Mouse (Mus musculus): ENCODE data around the gene Strip2. TPM values are rescaled to one million over a fixed set of nuclear protein-coding genes. Genes with fewer than 3 reads are reported as not detected.

The Strip2 gene
- total and polyA plus RNA-seq, 3 experiments, result 0.12 to 0.39 TPM; not detected in 1

GRCm38 (mm10) chr6:29901450-29901849 is 15.4 kb upstream of the Strip2 start (continued):
- no peak for TF ChIP-seq ELF1 (IDR thresholded peaks at IDR 0.05; ENCODE audit: low read depth, low read length)
- no peak for TF ChIP-seq JUND (IDR thresholded peaks at IDR 0.05; ENCODE audit: low read depth, low read length)
- TF ChIP-seq RCOR1 (IDR thresholded peaks at IDR 0.05; ENCODE audit: low read depth, low read length), result no peak
- TF ChIP-seq MEF2A (IDR thresholded peaks at IDR 0.05; ENCODE audit: extremely low read depth, insufficient replicate concordance, low read depth, low read length, poor library complexity, severe bottlenecking), result no peak
- TF ChIP-seq HCFC1 (IDR thresholded peaks at IDR 0.05; ENCODE audit: low read depth, low read length), result no peak
- TF ChIP-seq ZNF384 (IDR thresholded peaks at IDR 0.05; ENCODE audit: low read depth, low read length), result peak; percentile 84
- no peak for TF ChIP-seq TCF12 (IDR thresholded peaks at IDR 0.05; ENCODE audit: low read depth, low read length)
- no peak for TF ChIP-seq UBTF (IDR thresholded peaks at IDR 0.05; ENCODE audit: borderline replicate concordance, insufficient read depth, low read depth, low read length)

GRCm38 (mm10) chr6:29902256-29902655 is 14.6 kb upstream of the Strip2 start:
- Histone ChIP-seq H3K27ac (ENCODE audit: control insufficient read depth, low read depth, low read length) (no peak overlapping the region), H3K36me3 (ENCODE audit: control insufficient read depth in 1 of 2, insufficient read depth in 2 of 2, low read length in 2 of 2) (peaks cover 5 to 15% of the 10 kb centered on the region in 2 experiments)
- TF ChIP-seq MAX (IDR thresholded peaks at IDR 0.05; ENCODE audit: low read length), result no peak
- no peak for TF ChIP-seq TAL1 (IDR thresholded peaks at IDR 0.05; ENCODE audit: low read length)
- no peak for TF ChIP-seq NRF1 (IDR thresholded peaks at IDR 0.05; ENCODE audit: insufficient read depth, low read depth, low read length, poor library complexity, severe bottlenecking)
- TF ChIP-seq EP300 (IDR thresholded peaks at IDR 0.05; ENCODE audit: low read depth in 1 of 2, low read length in 2 of 2), result peak in 1 of 2 experiments; percentile 60; a peak in 1 of 4 replicates
- no peak for TF ChIP-seq UBTF (IDR thresholded peaks at IDR 0.05; ENCODE audit: borderline replicate concordance, insufficient read depth, low read depth, low read length)
- no peak for TF ChIP-seq CHD1 (IDR thresholded peaks at IDR 0.05; ENCODE audit: low read depth, low read length)
- no peak for TF ChIP-seq MYC (IDR thresholded peaks at IDR 0.05; ENCODE audit: low read depth, low read length)
- peak; percentile 63; the same call in 1 of the 2 replicates for TF ChIP-seq GATA1 (IDR thresholded peaks at IDR 0.05; ENCODE audit: low read depth, low read length)

GRCm38 (mm10) chr6:29903343-29903914 is 13.4 kb upstream of the Strip2 start:
- peaks cover 9 to 15% of the 10 kb centered on the region in 2 experiments for H3K36me3 ChIP-seq (ENCODE audit: control insufficient read depth in 1 of 2, insufficient read depth in 2 of 2, low read length in 2 of 2)
- H3K9ac ChIP-seq (ENCODE audit: control insufficient read depth, low read depth, low read length, poor library complexity, severe bottlenecking), result no peak overlapping the region

More at GRCm38 (mm10) chr6:29902256-29902655, 14.6 kb upstream of the Strip2 start:
- Histone ChIP-seq H3K27me3 (ENCODE audit: control insufficient read depth in 1 of 2, insufficient read depth in 2 of 2, low read length in 2 of 2) (no peaks in the 10 kb centered on the region), H3K9me3 (replicated peaks; ENCODE audit: insufficient read depth, low read length) (no peaks in the 10 kb centered on the region), H3K79me2 (ENCODE audit: control insufficient read depth, insufficient read depth, low read length, poor library complexity) (no peaks in the 10 kb centered on the region), H3K4me1 (ENCODE audit: control insufficient read depth in 1 of 2, insufficient read depth in 2 of 2, low read length in 2 of 2) (peaks cover 4 to 9% of the 10 kb centered on the region in 2 experiments), H3K9ac (ENCODE audit: control insufficient read depth, low read depth, low read length, poor library complexity, severe bottlenecking) (no peak overlapping the region), H3K4me3 (ENCODE audit: control insufficient read depth in 1 of 2, insufficient read depth in 1 of 2, low read depth in 2 of 2, low read length in 2 of 2) (0 out of 4 replicates have a peak overlapping the region, but pooled peaks of 1 of the 2 experiments have one; percentile 8)
- peak; percentile 57 for DNase-seq (ENCODE audit: low read depth, low spot score)

More at GRCm38 (mm10) chr6:29903343-29903914, 13.4 kb upstream of the Strip2 start:
- Histone ChIP-seq H3K27ac (ENCODE audit: control insufficient read depth, low read depth, low read length) (no peak overlapping the region), H3K9me3 (replicated peaks; ENCODE audit: insufficient read depth, low read length) (no peaks in the 10 kb centered on the region), H3K4me1 (ENCODE audit: control insufficient read depth in 1 of 2, insufficient read depth in 2 of 2, low read length in 2 of 2) (peaks cover 4 to 9% of the 10 kb centered on the region in 2 experiments), H3K27me3 (ENCODE audit: control insufficient read depth in 1 of 2, insufficient read depth in 2 of 2, low read length in 2 of 2) (no peaks in the 10 kb centered on the region), H3K4me3 (ENCODE audit: control insufficient read depth in 1 of 2, insufficient read depth in 1 of 2, low read depth in 2 of 2, low read length in 2 of 2) (no peak overlapping the region), H3K79me2 (ENCODE audit: control insufficient read depth, insufficient read depth, low read length, poor library complexity) (no peaks in the 10 kb centered on the region)
- DNase-seq (ENCODE audit: low read depth, low spot score), result no peak
- TF ChIP-seq NRF1 (IDR thresholded peaks at IDR 0.05; ENCODE audit: insufficient read depth, low read depth, low read length, poor library complexity, severe bottlenecking) (no peak), POLR2A (IDR thresholded peaks at IDR 0.05; ENCODE audit: control insufficient read depth in 1 of 2, insufficient read depth in 1 of 2, low read depth in 1 of 2, low read length in 2 of 2, poor library complexity in 1 of 2) (no peak), CHD1 (IDR thresholded peaks at IDR 0.05; ENCODE audit: low read depth, low read length) (no peak), RCOR1 (IDR thresholded peaks at IDR 0.05; ENCODE audit: low read depth, low read length) (no peak), POLR2AphosphoS2 (IDR thresholded peaks at IDR 0.05; ENCODE audit: low read length) (no peak), ELF1 (IDR thresholded peaks at IDR 0.05; ENCODE audit: low read depth, low read length) (no peak), UBTF (IDR thresholded peaks at IDR 0.05; ENCODE audit: borderline replicate concordance, insufficient read depth, low read depth, low read length) (no peak), MYB (IDR thresholded peaks at IDR 0.05; ENCODE audit: low read depth, low read length) (no peak), MYC (IDR thresholded peaks at IDR 0.05; ENCODE audit: low read depth, low read length) (no peak), ZKSCAN1 (IDR thresholded peaks at IDR 0.05; ENCODE audit: low read depth, low read length) (no peak), MAZ (IDR thresholded peaks at IDR 0.05; ENCODE audit: low read depth, low read length) (no peak), MAFK (IDR thresholded peaks at IDR 0.05; ENCODE audit: borderline replicate concordance, low read depth, low read length) (no peak), ZMIZ1 (IDR thresholded peaks at IDR 0.05; ENCODE audit: low read depth, low read length) (no peak), MXI1 (IDR thresholded peaks at IDR 0.05; ENCODE audit: low read depth, low read length) (no peak), MEF2A (IDR thresholded peaks at IDR 0.05; ENCODE audit: extremely low read depth, insufficient replicate concordance, low read depth, low read length, poor library complexity, severe bottlenecking) (no peak)
